Mouse (Mus musculus) midbrain, embryonic 11.5 days (tissue): ENCODE results near the gene Lrwd1. TPM values are rescaled to one million over a fixed set of nuclear protein-coding genes. Genes with fewer than 3 reads are reported as not detected.
"Not testable (repeated sequence)": the region's sequence is repeated elsewhere in the genome, so short reads cannot be mapped to it uniquely, and the experiment has no call there.

Source experiments
- ATAC-seq: fragments of 200-750 bp; cut with Nextera tagmentation; 2 replicates; pipeline ENCODE4 v1.8.0; 2017; ENCODE audit warnings: moderate TSS enrichment, moderate library complexity; ENCODE audit not compliant: low FRiP score
- DNase-seq: peaks from one replicate; pipeline ENCODE4 v3.0.0; 2015; ENCODE audit warnings: low spot score; ENCODE audit errors: missing footprints
- H3K27ac ChIP-seq: fragments of 300-500 bp; sonication (generic); 2 replicates; pipeline ENCODE4 v1.5.1; 2014; ENCODE audit warnings: low read depth, low read length
- H3K27me3 ChIP-seq: fragments of 300-500 bp; sonication (generic); 2 replicates; pipeline ENCODE4 v1.6.1; 2014; ENCODE audit warnings: mild to moderate bottlenecking, low read length, moderate library complexity, mixed read lengths; ENCODE audit not compliant: control insufficient read depth, insufficient read depth
- H3K36me3 ChIP-seq: fragments of 300-500 bp; sonication (generic); 2 replicates; pipeline ENCODE4 v1.6.1; 2014; ENCODE audit warnings: mild to moderate bottlenecking, low read length, moderate library complexity, mixed read lengths; ENCODE audit not compliant: control insufficient read depth, insufficient read depth
- H3K4me1 ChIP-seq: fragments of 300-500 bp; sonication (generic); 2 replicates; pipeline ENCODE4 v1.6.1; 2014; ENCODE audit warnings: low read length; ENCODE audit not compliant: control insufficient read depth, insufficient read depth
- H3K4me2 ChIP-seq: fragments of 300-500 bp; sonication (generic); 2 replicates; pipeline ENCODE4 v1.6.1; 2014; ENCODE audit warnings: mild to moderate bottlenecking, moderate library complexity
- H3K4me3 ChIP-seq: fragments of 300-500 bp; sonication (generic); 2 replicates; pipeline ENCODE4 v1.5.1; 2014; ENCODE audit warnings: low read depth, low read length
- H3K9ac ChIP-seq: fragments of 300-500 bp; sonication (generic); 2 replicates; pipeline ENCODE4 v1.6.1; 2014; ENCODE audit warnings: low read length
- H3K9me3 ChIP-seq: fragments of 300-500 bp; sonication (generic); 2 replicates; pipeline ENCODE4 v1.6.1; 2016; ENCODE audit warnings: low read length; ENCODE audit not compliant: control insufficient read depth
- WGBS: fragments of 180-500 bp; shearing (Covaris S2); extraction: QIAGEN DNeasy Blood & Tissue Kit; methylation state at CpG from one replicate; pipeline ENCODE4 v1.1.7; 2014; 5-methylcytosine and 5-hydroxymethylcytosine counted together
- polyA plus RNA-seq: library from polyadenylated mRNA; unstranded; fragments of >200 nt; fragmentation: Nextera tagmentation; extraction: Ambion mirVana; gene quantifications from 2 replicates; pipeline ENCODE4 v1.2.1, GENCODE M21; 2014

Gene Lrwd1
- polyA plus RNA-seq, 1 experiment from 2014 or later = 40.9 TPM

DNA sequence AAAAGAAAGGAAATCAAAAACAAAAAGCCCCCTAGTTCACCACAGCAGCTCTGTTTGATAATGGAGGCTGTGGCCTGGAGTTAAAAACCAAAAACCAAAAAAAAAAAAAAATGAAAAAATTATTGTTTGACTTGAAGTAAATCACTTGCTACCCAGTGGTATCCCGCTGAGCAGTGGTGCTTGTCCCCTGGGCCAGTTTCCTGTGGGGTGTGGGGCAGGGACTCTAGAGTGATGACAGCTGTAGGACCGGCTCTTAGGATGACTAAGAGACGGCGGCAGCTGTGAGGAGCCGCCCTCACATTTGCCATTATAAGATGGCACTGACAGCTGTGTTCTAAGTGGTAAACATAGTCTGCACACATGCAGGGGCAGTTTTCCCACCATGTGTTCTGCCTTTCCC lies 19.5 kb upstream of the Lrwd1 start:
- Histone ChIP-seq H3K4me2 (no peak overlapping the region), H3K9ac (no peak overlapping the region), H3K9me3 (no peaks in the 10 kb centered on the region), H3K27ac (no peak overlapping the region), H3K4me3 (no peak overlapping the region), H3K36me3 (no peaks in the 10 kb centered on the region), H3K4me1 (no peaks in the 10 kb centered on the region), H3K27me3 (no peaks in the 10 kb centered on the region)
- ATAC-seq (no peak), DNase-seq (peak; percentile 12)
- WGBS = 91% methylated on average over 5 of the region's 5 CpGs

DNA sequence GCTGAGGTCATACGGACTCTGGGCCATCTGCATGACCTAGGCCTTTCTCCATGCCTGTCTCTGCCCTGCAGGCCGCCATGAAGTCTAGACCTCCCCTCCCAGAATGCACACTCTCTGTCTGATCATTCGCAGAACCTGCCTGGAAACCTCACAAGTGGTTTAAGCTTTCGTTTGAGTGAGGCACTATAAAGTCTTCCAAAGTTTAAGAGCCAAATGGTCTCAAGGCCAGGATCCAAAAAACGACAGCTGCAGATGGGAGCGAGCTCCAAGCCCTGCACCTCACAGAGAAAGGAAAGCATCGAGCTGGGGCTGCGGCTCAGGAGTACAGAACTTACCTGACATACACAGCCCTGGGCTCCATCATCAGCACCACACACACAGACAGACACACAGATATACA lies 16.5 kb upstream of the Lrwd1 start:
- no peak overlapping the region for H3K4me3 ChIP-seq
- no peaks in the 10 kb centered on the region for H3K36me3 ChIP-seq
- DNase-seq (no peak), ATAC-seq (no peak)
- H3K4me2 ChIP-seq = no peak overlapping the region
- H3K27ac ChIP-seq = no peak overlapping the region
- no peaks in the 10 kb centered on the region for H3K9me3 ChIP-seq
- 80% methylated on average over 8 of the region's 8 CpGs for WGBS
- no peak overlapping the region for H3K9ac ChIP-seq
- H3K27me3 ChIP-seq = no peaks in the 10 kb centered on the region
- no peaks in the 10 kb centered on the region for H3K4me1 ChIP-seq

DNA sequence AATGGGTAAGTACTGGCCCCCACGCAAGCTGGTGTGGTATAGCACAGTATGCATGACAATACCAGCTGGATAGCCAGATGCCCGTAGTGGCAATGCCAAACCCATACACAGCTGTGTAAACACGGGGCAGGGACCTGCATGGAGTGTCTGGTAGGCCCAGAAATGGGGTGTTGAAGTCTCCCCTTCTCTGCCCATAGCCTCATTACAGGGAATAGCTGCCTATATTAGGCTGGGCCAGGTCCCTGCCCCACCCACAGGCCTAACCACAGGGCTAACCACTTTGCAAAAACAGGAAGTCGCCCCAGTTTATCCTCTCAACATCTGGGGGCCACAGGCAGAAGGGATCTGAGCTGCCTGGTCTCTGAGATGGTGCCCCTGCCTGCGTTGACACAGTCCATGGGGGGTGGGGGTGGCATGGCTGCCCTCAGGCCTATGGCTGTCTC lies 13.3 kb upstream of the Lrwd1 start:
- DNase-seq, H3K9ac ChIP-seq, H3K27ac ChIP-seq, H3K4me2 ChIP-seq, H3K27me3 ChIP-seq, H3K4me3 ChIP-seq, H3K9me3 ChIP-seq, H3K36me3 ChIP-seq, H3K4me1 ChIP-seq, ATAC-seq: not testable (repeated sequence)
- WGBS = 69% methylated on average over 5 of the region's 5 CpGs

DNA sequence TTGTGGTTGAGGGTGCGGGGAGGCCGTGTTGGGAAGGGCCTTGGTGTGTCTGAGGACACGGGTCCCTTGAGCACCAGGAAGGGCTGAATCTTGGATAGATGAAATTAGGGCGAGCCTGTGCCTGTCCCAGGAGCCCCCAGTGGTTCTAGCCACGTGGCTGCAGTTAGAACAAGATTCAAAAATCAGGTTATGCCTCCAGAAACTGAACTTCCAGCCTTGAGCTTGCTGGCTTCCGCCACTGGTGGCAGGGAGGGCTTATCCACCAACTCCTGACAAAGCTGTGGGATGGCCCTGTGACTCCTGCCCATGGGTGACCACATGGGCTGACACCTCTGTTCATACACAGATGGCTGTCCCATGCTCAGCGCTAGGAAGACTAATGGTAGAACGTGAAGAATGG lies 11.8 kb upstream of the Lrwd1 start:
- Histone ChIP-seq H3K4me1 (no peaks in the 10 kb centered on the region), H3K27me3 (no peaks in the 10 kb centered on the region), H3K27ac (no peak overlapping the region), H3K4me3 (no peak overlapping the region), H3K4me2 (no peak overlapping the region), H3K9me3 (no peaks in the 10 kb centered on the region), H3K9ac (no peak overlapping the region), H3K36me3 (no peaks in the 10 kb centered on the region)
- WGBS = 75% methylated on average over 8 of the region's 8 CpGs
- DNase-seq (no peak), ATAC-seq (no peak)

DNA sequence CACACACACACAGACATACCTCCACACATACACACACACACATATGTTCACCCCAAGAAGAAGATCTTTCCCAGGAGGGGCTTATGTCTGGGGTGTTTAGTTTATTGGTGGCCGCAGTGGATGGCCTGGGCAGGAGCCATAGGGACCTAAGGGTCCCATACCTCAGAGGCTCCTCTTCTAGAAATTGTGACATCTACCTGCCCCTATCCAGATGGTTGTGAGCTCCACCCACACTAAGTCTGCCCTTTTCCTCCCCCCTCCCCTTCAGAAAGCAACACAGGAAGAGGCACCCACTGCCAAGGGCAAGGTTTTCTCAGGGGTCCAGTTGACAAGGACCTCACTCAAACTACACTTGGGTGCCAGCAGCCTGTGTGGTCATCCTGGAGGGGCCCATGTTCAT lies 11.1 kb upstream of the Lrwd1 start:
- no peaks in the 10 kb centered on the region for H3K27me3 ChIP-seq
- H3K4me2 ChIP-seq = no peak overlapping the region
- ATAC-seq = no peak
- H3K9ac ChIP-seq = no peak overlapping the region
- H3K27ac ChIP-seq = no peak overlapping the region
- 0 out of 2 replicates have a peak, but pooled peaks cover 5% of the 10 kb centered on the region for H3K36me3 ChIP-seq
- no peaks in the 10 kb centered on the region for H3K9me3 ChIP-seq
- no peaks in the 10 kb centered on the region for H3K4me1 ChIP-seq
- WGBS = 91% methylated on average over 1 of the region's 1 CpGs
- H3K4me3 ChIP-seq = no peak overlapping the region
- no peak for DNase-seq

DNA sequence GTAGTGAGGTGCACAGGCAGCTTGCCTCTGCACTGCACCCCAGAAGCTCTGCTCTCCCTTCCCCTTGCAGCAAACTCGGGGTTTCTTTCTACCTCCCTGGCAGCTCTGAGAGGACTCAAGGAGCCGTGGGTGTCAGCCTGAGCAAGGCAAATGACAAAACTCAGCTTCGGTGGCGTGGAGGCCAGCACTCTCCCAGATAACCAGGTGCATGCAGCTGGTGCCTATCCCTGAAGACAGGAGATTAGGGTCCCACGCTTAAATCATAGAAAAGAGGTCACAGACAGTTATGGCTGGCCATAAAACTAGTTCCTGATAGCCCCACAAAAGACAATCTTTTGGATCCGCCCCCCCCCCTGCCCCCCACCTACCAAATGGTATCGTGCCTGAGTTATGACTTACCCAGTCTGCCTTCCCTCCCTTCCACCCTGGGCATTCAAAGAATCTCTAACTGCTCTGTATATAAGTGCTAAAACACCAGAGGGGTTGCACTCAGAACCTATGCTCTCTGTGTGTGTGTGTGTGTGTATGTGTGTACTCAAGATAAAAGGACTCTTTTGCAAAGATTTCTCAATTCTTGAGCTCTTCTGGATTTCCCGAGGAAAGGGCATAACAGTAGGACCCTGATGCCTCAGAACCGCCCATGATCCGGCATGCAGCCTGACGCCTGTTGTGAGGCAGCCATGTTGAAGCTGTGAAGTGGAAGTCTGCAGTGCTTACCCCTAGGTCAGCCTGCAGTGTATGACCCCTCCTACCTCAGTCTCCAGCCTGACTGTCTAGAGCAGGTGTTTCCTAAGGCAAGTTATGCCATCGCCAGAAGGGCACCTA lies 8.9 kb upstream of the Lrwd1 start:
- Histone ChIP-seq H3K27ac (no peak overlapping the region), H3K4me3 (no peak overlapping the region), H3K4me2 (no peak overlapping the region), H3K36me3 (peaks cover 19% of the 10 kb centered on the region), H3K9ac (no peak overlapping the region), H3K4me1 (no peaks in the 10 kb centered on the region), H3K9me3 (no peaks in the 10 kb centered on the region), H3K27me3 (no peaks in the 10 kb centered on the region)
- ATAC-seq = no peak
- 80% methylated on average over 12 of the region's 12 CpGs for WGBS
- DNase-seq = no peak

DNA sequence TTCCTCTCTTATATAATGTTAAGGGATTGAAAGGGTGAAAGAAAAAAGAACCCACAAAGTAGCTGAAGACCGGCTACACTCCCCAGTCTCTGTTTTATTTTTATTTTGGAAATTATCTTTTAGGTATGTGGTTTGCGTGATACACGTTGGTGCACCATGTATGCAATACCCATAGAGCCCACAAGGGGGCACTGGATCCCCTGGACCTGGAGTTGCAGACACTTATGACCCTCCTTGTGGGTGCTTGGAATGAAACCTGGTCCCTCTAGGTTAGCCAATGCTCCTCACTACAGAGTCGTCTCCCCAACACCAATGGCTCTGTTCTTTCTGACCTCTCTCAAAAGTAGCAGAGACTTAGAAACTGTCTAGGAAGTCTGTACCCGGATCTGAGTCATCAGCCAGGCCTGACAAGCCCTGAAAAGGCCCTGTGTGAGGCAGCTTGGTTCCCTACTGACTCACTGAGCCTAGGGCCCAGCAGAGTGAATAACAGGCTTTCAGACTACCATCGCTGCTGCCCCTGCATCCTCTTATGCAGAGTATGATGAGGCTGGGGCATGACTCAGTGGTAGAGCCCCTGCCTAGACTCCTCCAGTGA lies 7.4 kb upstream of the Lrwd1 start:
- no peak overlapping the region for H3K27ac ChIP-seq
- H3K27me3 ChIP-seq = no peaks in the 10 kb centered on the region
- peaks cover 20% of the 10 kb centered on the region for H3K36me3 ChIP-seq
- no peaks in the 10 kb centered on the region for H3K4me1 ChIP-seq
- no peak for ATAC-seq
- H3K4me3 ChIP-seq = no peak overlapping the region
- DNase-seq = no peak
- no peak overlapping the region for H3K4me2 ChIP-seq
- no peak overlapping the region for H3K9ac ChIP-seq
- WGBS = 90% methylated on average over 6 of the region's 6 CpGs
- H3K9me3 ChIP-seq = no peaks in the 10 kb centered on the region

DNA sequence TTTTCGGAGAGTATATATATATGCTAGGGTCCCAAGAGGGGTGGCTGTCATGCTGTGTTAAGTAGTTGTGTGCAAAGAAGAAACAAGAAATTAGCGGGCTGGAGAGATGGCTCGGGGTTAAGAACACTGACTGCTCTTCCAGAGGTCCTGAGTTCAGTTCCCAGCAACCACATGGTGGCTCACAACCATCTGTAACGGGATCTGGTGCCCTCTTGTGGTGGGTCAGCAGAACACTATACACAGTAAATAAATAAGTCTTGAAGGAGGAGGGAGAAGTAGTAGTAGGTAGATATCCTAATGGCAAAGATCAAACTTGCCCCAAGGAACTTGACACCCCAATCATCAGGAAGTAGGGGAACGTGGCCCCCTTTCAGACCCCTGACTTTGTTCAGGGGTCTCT lies 6.9 kb upstream of the Lrwd1 start:
- H3K27ac ChIP-seq = no peak overlapping the region
- H3K9ac ChIP-seq = no peak overlapping the region
- no peak overlapping the region for H3K4me3 ChIP-seq
- H3K4me1 ChIP-seq = no peaks in the 10 kb centered on the region
- ATAC-seq (no peak), DNase-seq (no peak)
- no peak overlapping the region for H3K4me2 ChIP-seq
- no peaks in the 10 kb centered on the region for H3K27me3 ChIP-seq
- no peaks in the 10 kb centered on the region for H3K9me3 ChIP-seq
- H3K36me3 ChIP-seq = peaks cover 20% of the 10 kb centered on the region
- 87% methylated on average over 5 of the region's 5 CpGs for WGBS

DNA sequence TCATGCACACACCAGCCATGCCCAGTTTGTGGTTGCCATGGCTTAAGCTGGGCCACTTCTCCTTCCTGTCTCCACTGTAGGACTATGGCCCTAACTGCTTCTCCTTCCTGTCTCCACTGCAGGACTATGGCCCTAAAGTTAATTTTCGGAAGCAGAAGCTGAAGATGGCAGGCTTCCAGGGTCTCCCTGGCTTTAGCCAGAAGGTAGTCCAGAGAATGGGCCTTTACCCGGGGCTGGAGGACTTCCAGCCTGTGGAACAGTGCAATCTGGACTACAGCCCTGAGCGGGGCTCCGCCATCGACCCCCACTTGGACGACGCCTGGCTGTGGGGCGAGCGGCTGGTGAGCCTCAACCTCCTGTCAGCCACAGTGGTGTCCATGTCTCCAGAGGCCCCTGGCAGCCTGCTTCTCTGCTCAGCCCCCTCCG lies 4.2 kb upstream of the Lrwd1 start:
- Histone ChIP-seq H3K27me3 (no peaks in the 10 kb centered on the region), H3K9me3 (no peaks in the 10 kb centered on the region), H3K4me2 (no peak overlapping the region), H3K4me3 (no peak overlapping the region), H3K9ac (no peak overlapping the region), H3K4me1 (peaks cover 5% of the 10 kb centered on the region), H3K36me3 (peaks cover 20% of the 10 kb centered on the region), H3K27ac (no peak overlapping the region)
- DNase-seq (no peak), ATAC-seq (no peak)
- 91% methylated on average over 10 of the region's 10 CpGs for WGBS
